Mouse (Mus musculus) cerebral cortex, adult 2 months (tissue): ENCODE data around the gene Selenoo.

Experiments
- WGBS: fragments of 180-500 bp; shearing (Covaris S2); methylation state at CpG from one replicate; pipeline ENCODE4 v1.1.7; 2018; 5-methylcytosine and 5-hydroxymethylcytosine counted together

Gene Selenoo

GRCm38 (mm10) chr15:89126622-89127021 lies 37.7 kb downstream of the Selenoo start:
- WGBS, result 87% methylated on average over 8 of the region's 8 CpGs

- 66% methylated on average over 8 of the region's 8 CpGs for WGBS
Observed at GRCm38 (mm10) chr15:89127364-89127940, 38.6 kb downstream of the Selenoo start.

- 2% methylated on average over 36 of the region's 36 CpGs for WGBS
Observed at GRCm38 (mm10) chr15:89128382-89129350, 39.8 kb downstream of the Selenoo start, which contains the start of gene Hdac10. Hdac10 (minus strand) TSS chr15:89128700.

- WGBS, result 94% methylated on average over 3 of the region's 3 CpGs
Observed at GRCm38 (mm10) chr15:89131316-89131715, 42.4 kb downstream of the Selenoo start.

- 98% methylated on average over 5 of the region's 5 CpGs for WGBS
Observed at GRCm38 (mm10) chr15:89136461-89137155, 47.7 kb downstream of the Selenoo start.

- WGBS, result 58% methylated on average over 11 of the region's 11 CpGs
Observed at GRCm38 (mm10) chr15:89137378-89138045, 48.6 kb downstream of the Selenoo start.

GRCm38 (mm10) chr15:89138046-89138405 lies 49.1 kb downstream of the Selenoo start:
- 84% methylated on average over 7 of the region's 7 CpGs for WGBS

GRCm38 (mm10) chr15:89138531-89138930 lies 49.6 kb downstream of the Selenoo start:
- 97% methylated on average over 6 of the region's 6 CpGs for WGBS

GRCm38 (mm10) chr15:89140048-89140658 lies 51.3 kb downstream of the Selenoo start:
- WGBS, result under 1% methylated on average over 53 of the region's 53 CpGs

GRCm38 (mm10) chr15:89140659-89141252 lies 51.9 kb downstream of the Selenoo start, which contains the start of gene Mapk12:
Mapk12 (minus strand) TSS chr15:89140703.
- 2% methylated on average over 21 of the region's 21 CpGs for WGBS

- WGBS, result 36% methylated on average over 5 of the region's 5 CpGs
Observed at GRCm38 (mm10) chr15:89141443-89141842, 52.6 kb downstream of the Selenoo start.

GRCm38 (mm10) chr15:89141905-89142304 lies 53.0 kb downstream of the Selenoo start:
- WGBS, result 68% methylated on average over 4 of the region's 4 CpGs

- WGBS, result 91% methylated on average over 2 of the region's 2 CpGs
Observed at GRCm38 (mm10) chr15:89143134-89143533, 54.2 kb downstream of the Selenoo start.

GRCm38 (mm10) chr15:89144965-89145364 lies 56.1 kb downstream of the Selenoo start:
- WGBS, result 86% methylated on average over 11 of the region's 11 CpGs

GRCm38 (mm10) chr15:89145813-89146350 lies 57.0 kb downstream of the Selenoo start:
- WGBS, result 86% methylated on average over 24 of the region's 24 CpGs

GRCm38 (mm10) chr15:89146537-89146936 lies 57.7 kb downstream of the Selenoo start:
- 5% methylated on average over 27 of the region's 27 CpGs for WGBS

- WGBS, result 7% methylated on average over 16 of the region's 16 CpGs
Observed at GRCm38 (mm10) chr15:89147024-89147423, 58.1 kb downstream of the Selenoo start.

- WGBS, result 24% methylated on average over 10 of the region's 10 CpGs
Observed at GRCm38 (mm10) chr15:89147456-89147855, 58.6 kb downstream of the Selenoo start.

GRCm38 (mm10) chr15:89147895-89148294 lies 59.0 kb downstream of the Selenoo start:
- 58% methylated on average over 4 of the region's 4 CpGs for WGBS

- 7% methylated on average over 25 of the region's 25 CpGs for WGBS
Observed at GRCm38 (mm10) chr15:89148496-89149270, 59.8 kb downstream of the Selenoo start.
